Mouse (Mus musculus): Measurements from ENCODE around the gene Fosl2. TPM values are rescaled to one million over a fixed set of nuclear protein-coding genes. Genes with fewer than 3 reads are reported as not detected.

The Fosl2 gene
- polyA plus RNA-seq, 1 experiment from 2014 or later, result 0.35 TPM

DNA sequence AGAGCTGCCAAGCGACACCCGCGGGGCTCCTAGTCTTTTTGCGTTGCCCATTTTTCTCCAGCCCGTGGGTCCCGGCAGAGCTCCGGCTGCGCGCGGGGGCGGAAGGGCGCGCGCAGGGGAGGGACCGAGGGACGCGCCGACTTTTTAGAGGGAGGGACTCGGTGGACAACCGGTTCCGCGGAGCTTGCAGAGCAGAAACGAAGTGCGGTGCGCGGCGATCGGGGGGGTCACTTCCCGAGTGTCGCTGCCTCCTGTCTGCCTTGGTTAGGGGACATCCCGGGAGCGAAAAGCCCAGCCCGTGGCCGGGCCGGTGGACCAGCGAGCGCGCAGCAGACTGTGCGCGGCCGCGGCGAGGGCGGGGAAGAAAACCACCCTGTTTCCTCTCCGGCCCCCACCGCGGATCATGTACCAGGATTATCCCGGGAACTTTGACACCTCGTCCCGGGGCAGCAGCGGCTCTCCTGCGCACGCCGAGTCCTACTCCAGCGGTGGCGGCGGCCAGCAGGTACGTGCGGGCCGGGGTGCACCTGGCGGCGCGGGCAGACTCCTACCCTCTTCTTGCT lies 781 bp downstream of the Fosl2 start:
- Histone ChIP-seq H3K36me3 (no peaks in the 10 kb centered on the region), H3K4me1 (replicated peaks) (peaks cover 30% of the 10 kb centered on the region), H3K9me3 (no peaks in the 10 kb centered on the region), H3K9ac (replicated peaks) (peak overlapping the region; percentile 66), H3K4me3 (replicated peaks) (peak overlapping the region; percentile 60), H3K27ac (0 out of 2 replicates have a peak overlapping the region, but pooled peaks have one; percentile 19), H3K4me2 (replicated peaks) (peak overlapping the region; percentile 88), H3K27me3 (peaks cover 78% of the 10 kb centered on the region)
- under 1% methylated on average over 63 of the region's 63 CpGs for WGBS
- ATAC-seq, result no peak

DNA sequence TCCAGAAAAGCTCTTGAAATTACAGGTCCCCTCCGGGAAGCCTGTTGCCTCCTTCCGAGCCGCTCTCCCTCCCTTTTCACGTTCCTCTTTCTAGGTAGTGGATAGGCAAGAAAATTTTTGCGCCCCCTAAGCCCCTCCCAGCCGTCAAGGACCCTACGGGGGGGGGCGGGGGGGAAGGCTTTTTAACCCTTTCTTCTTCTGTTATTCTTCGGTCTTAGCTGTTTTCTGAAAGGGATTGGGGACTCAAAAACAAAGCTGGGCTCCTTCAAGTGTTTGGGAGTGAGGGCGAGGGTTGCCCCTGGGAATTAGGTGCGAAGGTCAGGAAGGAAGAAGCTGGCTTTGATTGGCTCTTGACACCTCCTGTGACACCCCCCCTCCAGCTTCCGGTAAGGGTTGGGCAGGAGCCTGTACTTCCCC lies 1.5 kb downstream of the Fosl2 start:
- peaks cover 30% of the 10 kb centered on the region for H3K4me1 ChIP-seq (replicated peaks)
- peak overlapping the region; percentile 88 for H3K4me2 ChIP-seq (replicated peaks)
- peaks cover 71% of the 10 kb centered on the region for H3K27me3 ChIP-seq
- H3K9ac ChIP-seq (replicated peaks), result no peak overlapping the region
- H3K4me3 ChIP-seq (replicated peaks), result peak overlapping the region; percentile 60
- WGBS, result 2% methylated on average over 12 of the region's 12 CpGs
- no peak for ATAC-seq
- no peak overlapping the region for H3K27ac ChIP-seq
- no peaks in the 10 kb centered on the region for H3K36me3 ChIP-seq
- no peaks in the 10 kb centered on the region for H3K9me3 ChIP-seq

GRCm38 (mm10) chr5:32138446-32139195 lies 3.0 kb downstream of the Fosl2 start:
- Histone ChIP-seq H3K36me3 (no peaks in the 10 kb centered on the region), H3K9ac (replicated peaks) (no peak overlapping the region; the same call in 1 of the 2 replicates), H3K27me3 (peaks cover 56% of the 10 kb centered on the region), H3K4me3 (replicated peaks) (no peak overlapping the region), H3K4me1 (replicated peaks) (peaks cover 25% of the 10 kb centered on the region), H3K4me2 (replicated peaks) (no peak overlapping the region; the same call in 1 of the 2 replicates), H3K9me3 (no peaks in the 10 kb centered on the region), H3K27ac (no peak overlapping the region)
- 78% methylated on average over 10 of the region's 10 CpGs for WGBS
- ATAC-seq, result no peak

GRCm38 (mm10) chr5:32139516-32140037 lies 4.0 kb downstream of the Fosl2 start:
- Histone ChIP-seq H3K36me3 (no peaks in the 10 kb centered on the region), H3K27me3 (peaks cover 46% of the 10 kb centered on the region), H3K4me2 (replicated peaks) (no peak overlapping the region), H3K4me1 (replicated peaks) (peaks cover 16% of the 10 kb centered on the region), H3K4me3 (replicated peaks) (no peak overlapping the region), H3K9me3 (no peaks in the 10 kb centered on the region), H3K27ac (no peak overlapping the region), H3K9ac (replicated peaks) (no peak overlapping the region)
- no peak for ATAC-seq
- 51% methylated on average over 9 of the region's 9 CpGs for WGBS

DNA sequence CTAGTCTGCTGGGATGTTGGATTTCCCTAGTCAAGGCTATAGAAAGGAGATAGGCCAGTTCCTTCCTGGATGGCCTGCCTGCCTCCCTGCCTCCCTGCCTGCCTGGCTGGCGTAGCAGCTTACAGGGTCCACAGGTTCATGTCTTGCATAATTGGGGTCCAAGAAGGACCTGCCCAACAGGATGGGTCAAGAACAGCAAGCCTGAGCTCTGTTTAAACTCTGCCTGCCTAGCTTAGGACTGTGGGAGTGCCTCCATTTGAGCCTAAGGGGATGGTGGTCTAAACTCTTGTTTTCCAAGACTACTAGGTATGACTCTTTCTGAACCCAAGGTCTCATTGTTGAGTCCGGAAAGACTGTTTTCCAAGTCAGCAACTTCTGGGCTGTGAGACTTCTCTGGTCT lies 6.3 kb downstream of the Fosl2 start:
- H3K36me3 ChIP-seq, result no peaks in the 10 kb centered on the region
- ATAC-seq, result no peak
- H3K9ac ChIP-seq (replicated peaks), result no peak overlapping the region
- peaks cover 25% of the 10 kb centered on the region for H3K27me3 ChIP-seq
- H3K4me3 ChIP-seq (replicated peaks), result no peak overlapping the region
- no peak overlapping the region for H3K27ac ChIP-seq
- no peaks in the 10 kb centered on the region for H3K9me3 ChIP-seq
- no peaks in the 10 kb centered on the region; the same call in 1 of the 2 replicates for H3K4me1 ChIP-seq (replicated peaks)
- WGBS, result 92% methylated on average over 2 of the region's 2 CpGs
- no peak overlapping the region for H3K4me2 ChIP-seq (replicated peaks)

DNA sequence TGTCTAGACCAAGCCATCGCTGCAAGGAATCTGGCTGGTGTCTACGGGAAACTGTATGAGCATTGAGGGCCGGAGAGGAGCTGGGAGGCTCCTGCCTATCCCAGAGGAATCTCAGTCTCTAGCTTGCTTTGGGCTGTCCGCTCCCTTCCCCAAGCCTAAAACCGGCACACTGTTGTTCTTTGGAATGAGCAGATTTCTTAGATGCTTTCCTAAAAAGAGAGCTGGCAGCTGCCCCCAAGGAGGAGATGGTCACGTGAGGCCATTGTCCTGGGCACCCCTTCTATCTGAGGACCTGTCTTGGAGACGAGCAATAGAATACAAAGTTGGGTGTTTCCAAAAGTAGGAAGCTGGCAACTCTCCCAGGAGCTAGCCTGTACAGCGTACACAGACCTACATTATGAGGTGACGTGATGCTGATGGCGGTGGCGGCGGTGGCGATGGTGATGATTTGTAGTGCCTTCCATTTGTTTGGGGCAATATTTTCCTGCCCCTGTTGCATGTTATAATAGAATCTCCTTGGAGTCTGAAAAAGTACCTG lies 7.9 kb downstream of the Fosl2 start:
- WGBS, result 81% methylated on average over 13 of the region's 13 CpGs
- Histone ChIP-seq H3K4me1 (replicated peaks) (no peaks in the 10 kb centered on the region), H3K36me3 (no peaks in the 10 kb centered on the region), H3K27me3 (peaks cover 9% of the 10 kb centered on the region), H3K9ac (replicated peaks) (no peak overlapping the region), H3K4me3 (replicated peaks) (no peak overlapping the region), H3K4me2 (replicated peaks) (no peak overlapping the region), H3K27ac (no peak overlapping the region), H3K9me3 (no peaks in the 10 kb centered on the region)
- no peak for ATAC-seq

DNA sequence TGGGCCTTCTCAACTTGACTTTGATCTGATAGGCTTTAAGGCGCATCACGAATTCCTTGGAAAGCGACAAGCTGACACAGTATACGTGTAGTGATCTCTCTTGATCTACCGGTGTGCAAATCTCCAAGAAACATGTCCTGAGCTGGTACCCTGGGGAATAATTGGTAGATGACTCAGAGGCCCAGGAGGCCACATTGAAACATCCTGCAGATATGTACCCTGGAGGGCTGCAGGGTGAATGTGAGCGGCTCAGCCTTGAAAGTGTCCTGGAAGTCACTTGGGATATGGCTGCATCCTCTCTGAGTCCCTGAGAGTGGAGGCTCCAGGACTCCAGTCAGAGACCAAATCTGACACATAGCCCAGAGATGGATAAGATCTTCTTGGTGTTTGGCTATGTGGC lies 10.7 kb downstream of the Fosl2 start:
- no peaks in the 10 kb centered on the region for H3K36me3 ChIP-seq

GRCm38 (mm10) chr5:32148593-32148992 lies 13.0 kb downstream of the Fosl2 start:
- no peak overlapping the region for H3K27ac ChIP-seq
- H3K27me3 ChIP-seq, result no peaks in the 10 kb centered on the region; the same call in 1 of the 2 replicates
- peaks cover 18% of the 10 kb centered on the region for H3K4me1 ChIP-seq (replicated peaks)
- no peak overlapping the region for H3K4me2 ChIP-seq (replicated peaks)
- no peaks in the 10 kb centered on the region for H3K9me3 ChIP-seq
- 88% methylated on average over 4 of the region's 4 CpGs for WGBS
- H3K4me3 ChIP-seq (replicated peaks), result no peak overlapping the region
- no peak for ATAC-seq
- H3K9ac ChIP-seq (replicated peaks), result no peak overlapping the region
- H3K36me3 ChIP-seq, result no peaks in the 10 kb centered on the region

More for the DNA sequence above, 10.7 kb downstream of the Fosl2 start:
- no peak overlapping the region for H3K4me3 ChIP-seq (replicated peaks)
- WGBS, result 94% methylated on average over 6 of the region's 6 CpGs
- H3K27me3 ChIP-seq, result no peaks in the 10 kb centered on the region
- no peak overlapping the region for H3K4me2 ChIP-seq (replicated peaks)
- no peaks in the 10 kb centered on the region for H3K9me3 ChIP-seq
- H3K27ac ChIP-seq, result no peak overlapping the region
- H3K9ac ChIP-seq (replicated peaks), result no peak overlapping the region
- no peak for ATAC-seq
- H3K4me1 ChIP-seq (replicated peaks), result no peaks in the 10 kb centered on the region

- H3K27me3 ChIP-seq, result no peaks in the 10 kb centered on the region; the same call in 1 of the 2 replicates
- peaks cover 19% of the 10 kb centered on the region for H3K4me1 ChIP-seq (replicated peaks)
- no peak overlapping the region for H3K4me3 ChIP-seq (replicated peaks)
- WGBS, result 43% methylated on average over 4 of the region's 4 CpGs
- no peaks in the 10 kb centered on the region for H3K9me3 ChIP-seq
- no peak overlapping the region for H3K4me2 ChIP-seq (replicated peaks)
- H3K27ac ChIP-seq, result no peak overlapping the region
- no peak for ATAC-seq
- no peaks in the 10 kb centered on the region for H3K36me3 ChIP-seq
- H3K9ac ChIP-seq (replicated peaks), result no peak overlapping the region
These were observed 15.6 kb downstream of the Fosl2 start for GRCm38 (mm10) chr5:32151244-32151643.

- Histone ChIP-seq H3K27me3 (no peaks in the 10 kb centered on the region; the same call in 1 of the 2 replicates), H3K4me1 (replicated peaks) (peaks cover 19% of the 10 kb centered on the region), H3K9ac (replicated peaks) (no peak overlapping the region), H3K27ac (no peak overlapping the region), H3K36me3 (no peaks in the 10 kb centered on the region), H3K4me3 (replicated peaks) (peak overlapping the region; percentile 23), H3K4me2 (replicated peaks) (peak overlapping the region; percentile 49), H3K9me3 (no peaks in the 10 kb centered on the region)
- peak; percentile 54 for ATAC-seq
- WGBS, result 57% methylated on average over 28 of the region's 28 CpGs
These were observed 17.3 kb downstream of the Fosl2 start for GRCm38 (mm10) chr5:32152725-32153417.

GRCm38 (mm10) chr5:32153418-32153740 lies 17.8 kb downstream of the Fosl2 start:
- H3K4me1 ChIP-seq (replicated peaks), result peaks cover 19% of the 10 kb centered on the region
- peak; percentile 48; the same call in 1 of the 2 replicates for ATAC-seq
- WGBS, result 11% methylated on average over 8 of the region's 8 CpGs

More at GRCm38 (mm10) chr5:32153418-32153740, 17.8 kb downstream of the Fosl2 start:
- Histone ChIP-seq H3K9me3 (no peaks in the 10 kb centered on the region), H3K4me3 (replicated peaks) (peak overlapping the region; percentile 23), H3K27me3 (no peaks in the 10 kb centered on the region; the same call in 1 of the 2 replicates), H3K4me2 (replicated peaks) (peak overlapping the region; percentile 49), H3K9ac (replicated peaks) (peak overlapping the region; percentile 29; the same call in 1 of the 2 replicates), H3K27ac (no peak overlapping the region), H3K36me3 (no peaks in the 10 kb centered on the region)
